Mouse (Mus musculus) megakaryocyte-erythroid progenitor cell, adult 5-6 weeks (primary cell): ENCODE data around the gene Twnk. TPM values are rescaled to one million over a fixed set of nuclear protein-coding genes. Genes with fewer than 3 reads are reported as not detected.

Experiments used
- ATAC-seq: replicated peaks from 2 replicates; pipeline ENCODE4 v1.8.0; 2016; ENCODE audit warnings: mild to moderate bottlenecking, inconsistent platforms; ENCODE audit not compliant: severe bottlenecking, poor library complexity, low FRiP score, low TSS enrichment
- total RNA-seq, 2 experiments: library from RNA; stranded (forward) in 1 of 2; stranded (reverse) in 1 of 2; fragments of 200-1000, 215-1000 nt in 1 of 2; fragments of >200 nt in 1 of 2; fragmentation: Nextera tagmentation in 1 of 2; gene quantifications; 2 replicates each; pipeline ENCODE4 v1.2.3; 2014 to 2017

The Twnk gene
- total RNA-seq, 2 experiments from 2014 or later = 32.5 to 32.6 TPM

- no peak for ATAC-seq
These were observed 40.2 kb downstream of the Twnk start, which contains the start of gene Pdzd7 for GRCm38 (mm10) chr19:45045651-45046050. TSS of gene Pdzd7 (minus strand) at chr19:45045717.

- ATAC-seq = peak; percentile 50
These were observed 41.3 kb downstream of the Twnk start for GRCm38 (mm10) chr19:45046523-45047321.

GRCm38 (mm10) chr19:45047417-45047934 lies 42.0 kb downstream of the Twnk start, which contains the start of gene Sfxn3:
TSS of gene Sfxn3 (plus strand) at chr19:45047503.
- ATAC-seq = peak; percentile 85

GRCm38 (mm10) chr19:45047935-45048643 lies 42.6 kb downstream of the Twnk start:
- peak; percentile 65 for ATAC-seq

GRCm38 (mm10) chr19:45048644-45049365 lies 43.3 kb downstream of the Twnk start:
- no peak for ATAC-seq

GRCm38 (mm10) chr19:45049523-45049922 lies 44.1 kb downstream of the Twnk start:
- no peak for ATAC-seq

- ATAC-seq = no peak
These were observed 48.0 kb downstream of the Twnk start for GRCm38 (mm10) chr19:45053451-45053850.

GRCm38 (mm10) chr19:45054892-45055690 lies 49.6 kb downstream of the Twnk start:
- ATAC-seq = no peak

GRCm38 (mm10) chr19:45056364-45056763 lies 50.9 kb downstream of the Twnk start:
- ATAC-seq = peak; percentile 49; the same call in 1 of the 2 replicates

- ATAC-seq = no peak
These were observed 51.6 kb downstream of the Twnk start for GRCm38 (mm10) chr19:45056908-45057698.

GRCm38 (mm10) chr19:45057724-45058112 lies 52.3 kb downstream of the Twnk start:
- no peak for ATAC-seq

GRCm38 (mm10) chr19:45058113-45058839 lies 52.8 kb downstream of the Twnk start:
- ATAC-seq = peak; percentile 88

- ATAC-seq = 0 out of 2 replicates have a peak, but pooled peaks have one; percentile 29
These were observed 53.4 kb downstream of the Twnk start for GRCm38 (mm10) chr19:45058841-45059240.

Other genes starting within 250 kb of the Twnk start
- not detected in 2 replicates for gene Pax2, start 249.6 kb upstream of the Twnk start, total RNA-seq (2014; fragmentation: Nextera tagmentation)
- not detected in 2 replicates for gene Pax2, start 249.6 kb upstream of the Twnk start, total RNA-seq (2017)
- 34.3 and 38.4 TPM in 2 replicates for gene Slf2, start 74.5 kb upstream of the Twnk start, total RNA-seq (2014; fragmentation: Nextera tagmentation)
- gene Slf2, start 74.5 kb upstream of the Twnk start, total RNA-seq (2017) = 48.3 and 52.1 TPM in 2 replicates
- 1.4 TPM in 1 of 2 replicates, not detected in the other for gene Sema4g, start 16.6 kb upstream of the Twnk start, total RNA-seq (2014; fragmentation: Nextera tagmentation)
- not detected in 2 replicates for gene Sema4g, start 16.6 kb upstream of the Twnk start, total RNA-seq (2017)
- 32.2 and 48.4 TPM in 2 replicates for gene Mrpl43, start 779 bp downstream of the Twnk start, total RNA-seq (2014; fragmentation: Nextera tagmentation)
- gene Mrpl43, start 779 bp downstream of the Twnk start, total RNA-seq (2017) = 26.3 and 29.0 TPM in 2 replicates
- 9.0 and 10.2 TPM in 2 replicates for gene Lzts2, start 8.8 kb downstream of the Twnk start, total RNA-seq (2014; fragmentation: Nextera tagmentation)
- gene Lzts2, start 8.8 kb downstream of the Twnk start, total RNA-seq (2017) = 7.8 and 7.9 TPM in 2 replicates
- not detected in 2 replicates for gene Pdzd7, start 40.1 kb downstream of the Twnk start, total RNA-seq (2014; fragmentation: Nextera tagmentation)
- not detected in 2 replicates for gene Pdzd7, start 40.1 kb downstream of the Twnk start, total RNA-seq (2017)
- gene Sfxn3, start 41.8 kb downstream of the Twnk start, total RNA-seq (2014; fragmentation: Nextera tagmentation) = 10.6 and 23.4 TPM in 2 replicates
- 5.8 and 6.4 TPM in 2 replicates for gene Sfxn3, start 41.8 kb downstream of the Twnk start, total RNA-seq (2017)
- gene Kazald1, start 69.6 kb downstream of the Twnk start, total RNA-seq (2014; fragmentation: Nextera tagmentation) = 1.2 TPM in 1 of 2 replicates, not detected in the other
- gene Kazald1, start 69.6 kb downstream of the Twnk start, total RNA-seq (2017) = 0.80 and 1.7 TPM in 2 replicates
- not detected in 2 replicates for gene Tlx1, start 145.0 kb downstream of the Twnk start, total RNA-seq (2014; fragmentation: Nextera tagmentation)
- not detected in 2 replicates for gene Tlx1, start 145.0 kb downstream of the Twnk start, total RNA-seq (2017)
- not detected in 2 replicates for gene Lbx1, start 230.1 kb downstream of the Twnk start, total RNA-seq (2014; fragmentation: Nextera tagmentation)
- not detected in 2 replicates for gene Lbx1, start 230.1 kb downstream of the Twnk start, total RNA-seq (2017)